Mouse (Mus musculus) intestine, embryonic 16.5 days (tissue): ENCODE data around the gene Kcnh2. TPM values are rescaled to one million over a fixed set of nuclear protein-coding genes. Genes with fewer than 3 reads are reported as not detected.

ENCODE experiments used
- ATAC-seq: fragments of 200-750 bp; cut with Nextera tagmentation; 2 replicates; pipeline ENCODE4 v1.8.0; 2017; ENCODE audit warnings: moderate TSS enrichment, moderate library complexity
- H3K27ac ChIP-seq: fragments of 300-500 bp; sonication (generic); 2 replicates; pipeline ENCODE4 v1.5.1; 2014; ENCODE audit warnings: mild to moderate bottlenecking, low read length
- H3K27me3 ChIP-seq: fragments of 300-500 bp; sonication (generic); replicated peaks from 2 replicates; pipeline ENCODE4 v1.6.1; 2014; ENCODE audit warnings: low read length, control low read depth, mixed read lengths; ENCODE audit not compliant: control insufficient read depth, insufficient read depth
- H3K36me3 ChIP-seq: fragments of 300-500 bp; sonication (generic); 2 replicates; pipeline ENCODE4 v1.6.1; 2014; ENCODE audit warnings: low read length, control low read depth; ENCODE audit not compliant: control insufficient read depth, insufficient read depth
- H3K4me1 ChIP-seq: fragments of 300-500 bp; sonication (generic); 2 replicates; pipeline ENCODE4 v1.6.1; 2014; ENCODE audit warnings: low read length, control low read depth, mixed read lengths; ENCODE audit not compliant: control insufficient read depth, insufficient read depth
- H3K4me2 ChIP-seq: fragments of 300-500 bp; sonication (generic); 2 replicates; pipeline ENCODE4 v1.6.1; 2014; ENCODE audit warnings: low read depth, low read length, control low read depth
- H3K4me3 ChIP-seq: fragments of 300-500 bp; sonication (generic); 2 replicates; pipeline ENCODE4 v1.5.1; 2014; ENCODE audit warnings: mild to moderate bottlenecking, low read length
- H3K9ac ChIP-seq: fragments of 300-500 bp; sonication (generic); 2 replicates; pipeline ENCODE4 v1.6.1; 2014; ENCODE audit warnings: low read depth, low read length
- H3K9me3 ChIP-seq: fragments of 300-500 bp; sonication (generic); 2 replicates; pipeline ENCODE4 v1.6.1; 2016; ENCODE audit warnings: low read length, control low read depth; ENCODE audit not compliant: control insufficient read depth
- WGBS: fragments of 180-500 bp; shearing (Covaris S2); extraction: QIAGEN DNeasy Blood & Tissue Kit; methylation state at CpG from one replicate; pipeline ENCODE4 v1.1.7; 2014; 5-methylcytosine and 5-hydroxymethylcytosine counted together
- polyA plus RNA-seq: library from polyadenylated mRNA; unstranded; fragments of >200 nt; fragmentation: Nextera tagmentation; extraction: Ambion mirVana; gene quantifications from 2 replicates; pipeline ENCODE4 v1.2.1, GENCODE M21; 2015

The Kcnh2 gene
- polyA plus RNA-seq, 1 experiment from 2014 or later = 3.1 TPM

- Histone ChIP-seq H3K9ac (no peak overlapping the region), H3K4me3 (no peak overlapping the region), H3K4me2 (no peak overlapping the region), H3K27ac (no peak overlapping the region), H3K4me1 (peaks cover 42% of the 10 kb centered on the region), H3K36me3 (no peaks in the 10 kb centered on the region), H3K27me3 (peaks cover 7% of the 10 kb centered on the region; the same call in 1 of the 2 replicates), H3K9me3 (no peaks in the 10 kb centered on the region)
- 61% methylated on average over 6 of the region's 7 CpGs for WGBS
- no peak for ATAC-seq
Observed at GRCm38 (mm10) chr5:24389011-24389657, 37.7 kb upstream of the Kcnh2 start.

DNA sequence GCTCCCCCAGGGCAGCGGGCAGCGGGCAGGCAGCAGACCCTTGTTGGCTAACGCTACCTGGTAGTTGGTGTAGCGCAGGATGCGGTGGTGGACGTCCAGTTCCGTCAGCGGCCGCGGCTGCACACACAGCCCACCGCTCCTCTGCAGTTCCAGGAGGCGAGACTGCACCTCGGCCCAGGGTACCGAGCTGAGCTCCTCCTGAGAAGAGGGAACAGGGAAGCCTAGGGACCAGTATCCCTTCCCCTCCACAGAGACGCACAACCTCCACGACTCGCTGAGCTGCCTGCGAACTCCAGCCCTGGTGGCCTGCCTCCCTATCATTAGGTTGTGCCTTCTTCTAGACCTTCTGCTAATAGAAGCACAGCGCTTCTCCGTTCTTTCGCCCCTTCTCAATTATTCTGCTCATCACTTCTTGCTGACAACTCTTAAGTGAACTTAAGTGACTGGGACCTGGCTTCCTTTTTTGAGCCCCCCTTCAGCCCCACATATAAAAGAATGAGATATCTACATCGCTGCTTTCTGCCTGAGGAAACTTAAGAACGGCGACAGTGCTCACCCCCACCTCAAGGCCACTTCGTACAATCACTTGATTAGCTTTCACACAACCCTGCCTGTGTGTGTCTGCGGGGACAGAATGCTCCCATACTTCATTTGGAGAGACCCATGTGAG lies 37.0 kb upstream of the Kcnh2 start:
- WGBS = 30% methylated on average over 26 of the region's 26 CpGs
- no peaks in the 10 kb centered on the region for H3K36me3 ChIP-seq
- H3K4me3 ChIP-seq = peak overlapping the region; percentile 55
- ATAC-seq = peak; percentile 3; the same call in 1 of the 2 replicates
- peaks cover 7% of the 10 kb centered on the region; the same call in 1 of the 2 replicates for H3K27me3 ChIP-seq
- peak overlapping the region; percentile 41 for H3K27ac ChIP-seq
- no peaks in the 10 kb centered on the region for H3K9me3 ChIP-seq
- H3K9ac ChIP-seq = peak overlapping the region; percentile 79
- H3K4me1 ChIP-seq = peaks cover 46% of the 10 kb centered on the region
- peak overlapping the region; percentile 95 for H3K4me2 ChIP-seq

GRCm38 (mm10) chr5:24387264-24388241 lies 36.1 kb upstream of the Kcnh2 start:
- Histone ChIP-seq H3K27ac (peak overlapping the region; percentile 57), H3K4me1 (peaks cover 47% of the 10 kb centered on the region), H3K9me3 (no peaks in the 10 kb centered on the region), H3K4me3 (peak overlapping the region; percentile 55), H3K27me3 (peaks cover 7% of the 10 kb centered on the region; the same call in 1 of the 2 replicates), H3K4me2 (peak overlapping the region; percentile 95), H3K36me3 (no peaks in the 10 kb centered on the region), H3K9ac (peak overlapping the region; percentile 79)
- under 1% methylated on average over 72 of the region's 73 CpGs for WGBS
- ATAC-seq = peak; percentile 49

DNA sequence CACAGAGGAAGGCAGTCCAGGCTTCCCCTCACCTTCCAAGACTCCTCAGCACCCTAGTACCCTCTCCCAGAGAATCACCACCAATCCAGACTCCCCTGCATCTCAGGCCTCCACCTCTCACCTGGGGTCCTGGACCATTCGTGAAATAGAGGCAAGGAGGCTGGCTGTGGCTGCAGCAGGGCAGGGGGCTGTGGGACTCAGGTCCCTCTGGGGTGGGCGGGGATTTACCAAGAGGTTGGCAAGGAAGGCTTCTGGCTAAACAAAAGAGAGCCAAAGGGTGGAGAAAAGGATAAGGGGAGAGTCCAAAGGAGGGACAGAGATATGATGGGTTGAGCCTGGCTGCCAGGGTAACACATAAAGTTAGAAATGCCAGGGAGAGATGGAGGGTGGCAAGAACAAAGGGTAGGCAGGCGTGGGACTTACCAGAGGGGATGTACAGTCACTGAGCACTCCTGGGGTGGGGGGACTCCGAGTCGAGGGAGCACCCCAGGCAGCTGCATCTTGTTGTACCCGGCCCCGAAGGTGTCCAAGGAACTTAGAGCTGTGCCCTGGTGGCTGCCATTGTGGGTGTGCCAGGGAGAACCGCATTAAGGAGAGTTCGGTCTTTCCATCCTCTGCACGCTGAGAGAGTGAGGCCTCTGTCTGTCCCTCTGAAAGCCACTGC lies 34.6 kb upstream of the Kcnh2 start:
- H3K4me3 ChIP-seq = no peak overlapping the region
- ATAC-seq = no peak
- H3K36me3 ChIP-seq = no peaks in the 10 kb centered on the region
- WGBS = 93% methylated on average over 10 of the region's 10 CpGs
- H3K9me3 ChIP-seq = no peaks in the 10 kb centered on the region
- no peak overlapping the region for H3K27ac ChIP-seq
- H3K4me2 ChIP-seq = no peak overlapping the region
- no peak overlapping the region for H3K9ac ChIP-seq
- H3K27me3 ChIP-seq = peaks cover 7% of the 10 kb centered on the region; the same call in 1 of the 2 replicates
- H3K4me1 ChIP-seq = peaks cover 42% of the 10 kb centered on the region

DNA sequence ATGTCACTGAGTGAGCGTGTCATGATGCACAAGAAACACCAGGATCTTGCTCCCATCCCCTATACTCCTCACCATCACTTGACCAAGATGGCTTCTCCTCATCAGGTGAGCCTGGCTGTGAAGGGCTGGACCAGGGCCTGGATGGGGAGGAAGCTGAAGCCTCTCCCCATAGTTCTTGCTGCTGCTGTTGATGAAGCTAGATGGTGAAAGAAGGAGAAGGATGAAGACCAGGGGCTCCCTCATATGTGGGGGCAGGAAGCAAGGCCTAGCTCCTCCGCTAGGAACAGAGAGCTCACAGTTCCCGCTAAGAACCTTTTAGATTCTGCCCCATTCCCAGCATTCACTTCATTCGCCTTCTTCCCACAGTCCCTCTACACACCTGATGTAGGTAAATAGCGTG lies 34.0 kb upstream of the Kcnh2 start:
- Histone ChIP-seq H3K27me3 (peaks cover 7% of the 10 kb centered on the region; the same call in 1 of the 2 replicates), H3K4me3 (no peak overlapping the region), H3K36me3 (no peaks in the 10 kb centered on the region), H3K27ac (no peak overlapping the region), H3K9ac (no peak overlapping the region), H3K4me2 (no peak overlapping the region), H3K4me1 (peaks cover 42% of the 10 kb centered on the region), H3K9me3 (no peaks in the 10 kb centered on the region)
- ATAC-seq = no peak
- WGBS = 83% methylated on average over 5 of the region's 5 CpGs

- Histone ChIP-seq H3K4me1 (peaks cover 39% of the 10 kb centered on the region), H3K4me2 (no peak overlapping the region), H3K9ac (no peak overlapping the region), H3K36me3 (no peaks in the 10 kb centered on the region), H3K27me3 (peaks cover 7% of the 10 kb centered on the region; the same call in 1 of the 2 replicates), H3K27ac (peak overlapping the region; percentile 28; the same call in 1 of the 2 replicates), H3K4me3 (no peak overlapping the region), H3K9me3 (no peaks in the 10 kb centered on the region)
- no peak for ATAC-seq
- 54% methylated on average over 6 of the region's 6 CpGs for WGBS
Observed at GRCm38 (mm10) chr5:24384407-24384806, 33.0 kb upstream of the Kcnh2 start.

GRCm38 (mm10) chr5:24383026-24383859 lies 31.8 kb upstream of the Kcnh2 start:
- under 1% methylated on average over 34 of the region's 34 CpGs for WGBS
- Histone ChIP-seq H3K9me3 (no peaks in the 10 kb centered on the region), H3K4me2 (peak overlapping the region; percentile 86), H3K9ac (peak overlapping the region; percentile 71), H3K4me3 (peak overlapping the region; percentile 52), H3K27me3 (peaks cover 7% of the 10 kb centered on the region; the same call in 1 of the 2 replicates), H3K36me3 (no peaks in the 10 kb centered on the region), H3K27ac (peak overlapping the region; percentile 45; the same call in 1 of the 2 replicates), H3K4me1 (peaks cover 31% of the 10 kb centered on the region)
- ATAC-seq = peak; percentile 90

DNA sequence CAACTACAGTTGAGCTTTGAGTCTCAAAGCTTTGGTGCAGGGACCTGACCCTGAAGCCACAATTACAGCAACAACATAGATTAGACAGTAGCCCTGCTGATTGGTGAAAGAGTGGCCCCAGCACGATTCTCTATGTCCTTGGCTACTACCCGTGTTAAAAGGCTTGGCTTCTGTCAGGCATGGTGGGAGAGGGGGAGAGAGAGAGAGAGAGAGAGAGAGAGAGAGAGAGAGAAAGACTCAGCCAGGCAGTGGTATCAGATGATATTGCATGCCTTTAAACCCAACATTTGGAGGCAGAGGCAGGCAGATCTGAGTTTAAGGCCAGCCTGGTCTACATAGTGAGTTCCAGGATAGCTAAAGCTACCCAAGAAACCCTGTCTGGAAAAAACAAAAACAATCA lies 30.6 kb upstream of the Kcnh2 start:
- Histone ChIP-seq H3K4me3 (no peak overlapping the region), H3K9ac (no peak overlapping the region), H3K27me3 (peaks cover 2% of the 10 kb centered on the region; the same call in 1 of the 2 replicates), H3K36me3 (no peaks in the 10 kb centered on the region), H3K27ac (no peak overlapping the region), H3K4me1 (peaks cover 19% of the 10 kb centered on the region), H3K4me2 (no peak overlapping the region), H3K9me3 (no peaks in the 10 kb centered on the region)
- no peak for ATAC-seq
- 68% methylated on average over 2 of the region's 2 CpGs for WGBS
